Mouse (Mus musculus): ENCODE measurements around the gene D030056L22Rik. TPM values are rescaled to one million over a fixed set of nuclear protein-coding genes. Genes with fewer than 3 reads are reported as not detected.
A peak's percentile ranks its signal among the peaks of the same experiment; 100 is the strongest.

The D030056L22Rik gene
- 79.1 and 88.4 TPM in 2 replicates for polyA plus RNA-seq (2016; fragmentation: Nextera tagmentation; extraction: Ambion mirVana)

GRCm38 (mm10) chr19:18712866-18713300 lies at the start of gene D030056L22Rik:
TSS of gene D030056L22Rik (plus strand) at chr19:18713193.
- H3K4me3 ChIP-seq, result peak within 1 kb of the TSS; percentile 94
- H3K36me3 ChIP-seq, result peaks cover 2% of the 10 kb centered on the region; the same call in 1 of the 2 replicates
- ATAC-seq (ENCODE audit: low FRiP score, low read depth), result peak; percentile 98
- H3K27me3 ChIP-seq, result no peaks in the 10 kb centered on the region
- peak within 1 kb of the TSS; percentile 87 for H3K9ac ChIP-seq (replicated peaks)
- H3K4me1 ChIP-seq, result peaks cover 19% of the 10 kb centered on the region
- WGBS, result under 1% methylated on average over 42 of the region's 49 CpGs
- peak within 1 kb of the TSS; percentile 86 for H3K4me2 ChIP-seq (replicated peaks)
- peak within 1 kb of the TSS; percentile 93 for H3K27ac ChIP-seq (replicated peaks)
- no peaks in the 10 kb centered on the region for H3K9me3 ChIP-seq

GRCm38 (mm10) chr19:18663904-18664303 lies 49.1 kb upstream of the D030056L22Rik start:
- Histone ChIP-seq H3K9me3 (no peaks in the 10 kb centered on the region), H3K27me3 (no peaks in the 10 kb centered on the region), H3K9ac (replicated peaks) (no peak overlapping the region), H3K4me2 (replicated peaks) (no peak overlapping the region), H3K4me1 (no peaks in the 10 kb centered on the region), H3K36me3 (no peaks in the 10 kb centered on the region), H3K27ac (replicated peaks) (no peak overlapping the region), H3K4me3 (no peak overlapping the region)
- ATAC-seq (ENCODE audit: low FRiP score, low read depth), result no peak
- 79% methylated on average over 2 of the region's 2 CpGs for WGBS

GRCm38 (mm10) chr19:18666966-18667365 lies 46.0 kb upstream of the D030056L22Rik start:
- Histone ChIP-seq H3K9ac (replicated peaks) (no peak overlapping the region), H3K9me3 (no peaks in the 10 kb centered on the region), H3K4me1 (peaks cover 5% of the 10 kb centered on the region), H3K36me3 (no peaks in the 10 kb centered on the region), H3K27ac (replicated peaks) (no peak overlapping the region), H3K27me3 (no peaks in the 10 kb centered on the region), H3K4me3 (no peak overlapping the region), H3K4me2 (replicated peaks) (no peak overlapping the region)
- 74% methylated on average over 7 of the region's 7 CpGs for WGBS
- no peak for ATAC-seq (ENCODE audit: low FRiP score, low read depth)

GRCm38 (mm10) chr19:18669551-18669950 lies 43.4 kb upstream of the D030056L22Rik start:
- Histone ChIP-seq H3K27ac (replicated peaks) (no peak overlapping the region), H3K9ac (replicated peaks) (no peak overlapping the region), H3K27me3 (no peaks in the 10 kb centered on the region), H3K9me3 (no peaks in the 10 kb centered on the region), H3K4me3 (no peak overlapping the region), H3K4me1 (peaks cover 21% of the 10 kb centered on the region), H3K36me3 (no peaks in the 10 kb centered on the region), H3K4me2 (replicated peaks) (no peak overlapping the region)
- 69% methylated on average over 7 of the region's 7 CpGs for WGBS
- no peak for ATAC-seq (ENCODE audit: low FRiP score, low read depth)

- H3K36me3 ChIP-seq, result no peaks in the 10 kb centered on the region
- WGBS, result under 1% methylated on average over 51 of the region's 58 CpGs
- no peaks in the 10 kb centered on the region for H3K27me3 ChIP-seq
- ATAC-seq (ENCODE audit: low FRiP score, low read depth), result peak; percentile 98
- peak within 1 kb of the TSS; percentile 81 for H3K4me3 ChIP-seq
- H3K4me2 ChIP-seq (replicated peaks), result peak within 1 kb of the TSS; percentile 74
- H3K9me3 ChIP-seq, result no peaks in the 10 kb centered on the region
- H3K4me1 ChIP-seq, result peaks cover 21% of the 10 kb centered on the region
- H3K9ac ChIP-seq (replicated peaks), result peak within 1 kb of the TSS; percentile 81
- H3K27ac ChIP-seq (replicated peaks), result peak within 1 kb of the TSS; percentile 77
Measured at GRCm38 (mm10) chr19:18670608-18671007, 42.4 kb upstream of the D030056L22Rik start, which contains the start of gene Carnmt1. TSS of gene Carnmt1 (plus strand) at chr19:18670764.

- peak; percentile 73 for ATAC-seq (ENCODE audit: low FRiP score, low read depth)
- H3K27me3 ChIP-seq, result no peaks in the 10 kb centered on the region
- peaks cover 21% of the 10 kb centered on the region for H3K4me1 ChIP-seq
- peak overlapping the region; percentile 77 for H3K27ac ChIP-seq (replicated peaks)
- no peaks in the 10 kb centered on the region for H3K9me3 ChIP-seq
- no peaks in the 10 kb centered on the region for H3K36me3 ChIP-seq
- peak overlapping the region; percentile 81 for H3K4me3 ChIP-seq
- peak overlapping the region; percentile 74 for H3K4me2 ChIP-seq (replicated peaks)
- peak overlapping the region; percentile 81 for H3K9ac ChIP-seq (replicated peaks)
- under 1% methylated on average over 56 of the region's 64 CpGs for WGBS
Measured at GRCm38 (mm10) chr19:18671056-18671741, 41.8 kb upstream of the D030056L22Rik start.

GRCm38 (mm10) chr19:18672498-18672897 lies 40.5 kb upstream of the D030056L22Rik start:
- Histone ChIP-seq H3K27ac (replicated peaks) (no peak overlapping the region), H3K4me1 (peaks cover 21% of the 10 kb centered on the region), H3K9me3 (no peaks in the 10 kb centered on the region), H3K27me3 (no peaks in the 10 kb centered on the region), H3K4me2 (replicated peaks) (peak overlapping the region; percentile 74), H3K4me3 (0 out of 2 replicates have a peak overlapping the region, but pooled peaks have one; percentile 2), H3K9ac (replicated peaks) (no peak overlapping the region), H3K36me3 (no peaks in the 10 kb centered on the region)
- no peak for ATAC-seq (ENCODE audit: low FRiP score, low read depth)
- WGBS, result 76% methylated on average over 3 of the region's 3 CpGs

- Histone ChIP-seq H3K9me3 (no peaks in the 10 kb centered on the region), H3K4me2 (replicated peaks) (peak overlapping the region; percentile 74), H3K4me1 (peaks cover 21% of the 10 kb centered on the region), H3K27me3 (no peaks in the 10 kb centered on the region), H3K4me3 (peak overlapping the region; percentile 5; the same call in 1 of the 2 replicates), H3K27ac (replicated peaks) (no peak overlapping the region), H3K9ac (replicated peaks) (0 out of 2 replicates have a peak overlapping the region, but pooled peaks have one; percentile 28), H3K36me3 (no peaks in the 10 kb centered on the region)
- WGBS, result 6% methylated on average over 4 of the region's 4 CpGs
- no peak for ATAC-seq (ENCODE audit: low FRiP score, low read depth)
Measured at GRCm38 (mm10) chr19:18673116-18673515, 39.9 kb upstream of the D030056L22Rik start.

- Histone ChIP-seq H3K27me3 (no peaks in the 10 kb centered on the region), H3K4me3 (no peak overlapping the region), H3K4me2 (replicated peaks) (no peak overlapping the region), H3K27ac (replicated peaks) (no peak overlapping the region), H3K9ac (replicated peaks) (no peak overlapping the region), H3K36me3 (peaks cover 10% of the 10 kb centered on the region), H3K9me3 (no peaks in the 10 kb centered on the region), H3K4me1 (no peaks in the 10 kb centered on the region)
- no peak for ATAC-seq (ENCODE audit: low FRiP score, low read depth)
- 80% methylated on average over 4 of the region's 4 CpGs for WGBS
Measured at GRCm38 (mm10) chr19:18682142-18682541, 30.9 kb upstream of the D030056L22Rik start.

- Histone ChIP-seq H3K4me2 (replicated peaks) (no peak overlapping the region), H3K4me3 (no peak overlapping the region), H3K27me3 (no peaks in the 10 kb centered on the region), H3K36me3 (no peaks in the 10 kb centered on the region), H3K9me3 (no peaks in the 10 kb centered on the region), H3K27ac (replicated peaks) (no peak overlapping the region), H3K9ac (replicated peaks) (no peak overlapping the region), H3K4me1 (no peaks in the 10 kb centered on the region)
- peak; percentile 38; the same call in 1 of the 2 replicates for ATAC-seq (ENCODE audit: low FRiP score, low read depth)
- WGBS, result 74% methylated on average over 3 of the region's 3 CpGs
Measured at GRCm38 (mm10) chr19:18687556-18687955, 25.4 kb upstream of the D030056L22Rik start.

- no peak overlapping the region for H3K4me3 ChIP-seq
- 90% methylated on average over 3 of the region's 3 CpGs for WGBS
- no peaks in the 10 kb centered on the region for H3K4me1 ChIP-seq
- no peak overlapping the region for H3K27ac ChIP-seq (replicated peaks)
- H3K27me3 ChIP-seq, result no peaks in the 10 kb centered on the region
- no peak for ATAC-seq (ENCODE audit: low FRiP score, low read depth)
- H3K4me2 ChIP-seq (replicated peaks), result no peak overlapping the region
- H3K9ac ChIP-seq (replicated peaks), result no peak overlapping the region
- peaks cover 9% of the 10 kb centered on the region for H3K36me3 ChIP-seq
- no peaks in the 10 kb centered on the region for H3K9me3 ChIP-seq
Measured at GRCm38 (mm10) chr19:18692176-18692575, 20.8 kb upstream of the D030056L22Rik start.

- Histone ChIP-seq H3K4me2 (replicated peaks) (no peak overlapping the region), H3K4me1 (no peaks in the 10 kb centered on the region), H3K9me3 (no peaks in the 10 kb centered on the region), H3K27ac (replicated peaks) (no peak overlapping the region), H3K27me3 (no peaks in the 10 kb centered on the region), H3K4me3 (no peak overlapping the region), H3K36me3 (peaks cover 9% of the 10 kb centered on the region), H3K9ac (replicated peaks) (no peak overlapping the region)
- WGBS, result 95% methylated on average over 2 of the region's 2 CpGs
- ATAC-seq (ENCODE audit: low FRiP score, low read depth), result no peak
Measured at GRCm38 (mm10) chr19:18692768-18693167, 20.2 kb upstream of the D030056L22Rik start.
